Mouse (Mus musculus) heart, embryonic 12.5 days (tissue): Measurements from ENCODE around the gene Cacna1s. TPM values are rescaled to one million over a fixed set of nuclear protein-coding genes. Genes with fewer than 3 reads are reported as not detected.

Source experiments
- ATAC-seq: fragments of 200-750 bp; cut with Nextera tagmentation; 2 replicates; pipeline ENCODE4 v1.8.0; 2017; ENCODE audit warnings: moderate TSS enrichment, moderate library complexity; ENCODE audit not compliant: insufficient number of reproducible peaks, low FRiP score
- H3K27ac ChIP-seq: fragments of 300-500 bp; sonication (generic); 2 replicates; pipeline ENCODE4 v1.5.1; 2016; ENCODE audit warnings: mild to moderate bottlenecking, moderate library complexity; ENCODE audit not compliant: poor library complexity, severe bottlenecking
- H3K27me3 ChIP-seq: fragments of 300-500 bp; sonication (generic); replicated peaks from 2 replicates; pipeline ENCODE4 v1.6.1; 2016; ENCODE audit warnings: mild to moderate bottlenecking, moderate library complexity
- H3K36me3 ChIP-seq: fragments of 300-500 bp; sonication (generic); 2 replicates; pipeline ENCODE4 v1.6.1; 2016; ENCODE audit warnings: mild to moderate bottlenecking, moderate library complexity
- H3K4me1 ChIP-seq: fragments of 300-500 bp; sonication (generic); replicated peaks from 2 replicates; pipeline ENCODE4 v1.6.1; 2016; ENCODE audit warnings: mild to moderate bottlenecking
- H3K4me2 ChIP-seq: fragments of 300-500 bp; sonication (generic); 2 replicates; pipeline ENCODE4 v1.6.1; 2016; ENCODE audit warnings: mild to moderate bottlenecking, moderate library complexity
- H3K4me3 ChIP-seq: fragments of 300-500 bp; sonication (generic); 2 replicates; pipeline ENCODE4 v1.5.1; 2016; ENCODE audit warnings: mild to moderate bottlenecking
- H3K9ac ChIP-seq: fragments of 300-500 bp; sonication (generic); 2 replicates; pipeline ENCODE4 v1.6.1; 2016; ENCODE audit warnings: mild to moderate bottlenecking, moderate library complexity
- H3K9me3 ChIP-seq: fragments of 300-500 bp; sonication (generic); replicated peaks from 2 replicates; pipeline ENCODE4 v1.6.1; 2016; ENCODE audit warnings: mild to moderate bottlenecking, moderate library complexity
- WGBS: fragments of 180-500 bp; shearing (Covaris S2); methylation state at CpG from one replicate; pipeline ENCODE4 v1.1.7; 2016; 5-methylcytosine and 5-hydroxymethylcytosine counted together
- polyA plus RNA-seq: library from polyadenylated mRNA; unstranded; fragments of >200 nt; fragmentation: Nextera tagmentation; extraction: Ambion mirVana; gene quantifications from 2 replicates; pipeline ENCODE4 v1.2.1, GENCODE M21; 2016

Gene Cacna1s
- polyA plus RNA-seq, 1 experiment from 2014 or later, result 0.57 TPM

DNA sequence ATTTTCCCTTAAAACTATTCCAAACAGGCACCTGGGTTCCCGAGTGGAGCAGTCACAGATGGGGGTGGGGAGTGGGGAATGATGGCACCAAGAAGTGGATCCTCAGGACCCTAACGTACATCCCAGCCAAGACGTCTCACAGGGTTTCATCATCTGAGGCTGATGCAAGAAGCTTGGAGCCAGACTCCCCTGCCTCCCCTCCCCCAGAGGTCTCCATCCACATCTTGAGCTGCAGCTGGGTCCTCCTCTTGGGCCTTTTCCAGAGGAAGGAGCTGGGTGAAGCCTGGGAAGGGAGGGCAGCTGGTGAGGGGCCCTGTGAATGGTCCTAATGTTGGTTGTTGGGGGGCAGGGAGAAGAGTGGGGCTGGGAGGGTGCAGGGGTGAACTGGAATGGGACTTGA lies 77.6 kb downstream of the Cacna1s start:
- Histone ChIP-seq H3K36me3 (no peaks in the 10 kb centered on the region), H3K27me3 (no peaks in the 10 kb centered on the region), H3K4me3 (no peak overlapping the region), H3K27ac (no peak overlapping the region), H3K9ac (no peak overlapping the region), H3K4me1 (peaks cover 76% of the 10 kb centered on the region), H3K9me3 (no peaks in the 10 kb centered on the region), H3K4me2 (peak overlapping the region; percentile 96; the same call in 1 of the 2 replicates)
- ATAC-seq, result no peak
- WGBS, result 52% methylated on average over 3 of the region's 3 CpGs

- H3K27me3 ChIP-seq, result no peaks in the 10 kb centered on the region
- H3K27ac ChIP-seq, result no peak within 1 kb of the TSS
- peak; percentile 91 for ATAC-seq
- peaks cover 85% of the 10 kb centered on the region for H3K4me1 ChIP-seq
- H3K4me2 ChIP-seq, result peak within 1 kb of the TSS; percentile 96
- H3K9ac ChIP-seq, result peak within 1 kb of the TSS; percentile 85
- peak within 1 kb of the TSS; percentile 74 for H3K4me3 ChIP-seq
- no peaks in the 10 kb centered on the region for H3K9me3 ChIP-seq
- H3K36me3 ChIP-seq, result no peaks in the 10 kb centered on the region
- WGBS, result 2% methylated on average over 40 of the region's 42 CpGs
Measured at GRCm38 (mm10) chr1:136130951-136131558, 78.5 kb downstream of the Cacna1s start, which contains the start of gene Kif21b. TSS of gene Kif21b (plus strand) at chr1:136131389.

- peaks cover 85% of the 10 kb centered on the region for H3K4me1 ChIP-seq
- no peaks in the 10 kb centered on the region for H3K27me3 ChIP-seq
- peak overlapping the region; percentile 85 for H3K9ac ChIP-seq
- no peak overlapping the region for H3K27ac ChIP-seq
- H3K4me2 ChIP-seq, result peak overlapping the region; percentile 96
- ATAC-seq, result peak; percentile 17
- H3K36me3 ChIP-seq, result no peaks in the 10 kb centered on the region
- H3K4me3 ChIP-seq, result peak overlapping the region; percentile 74
- no peaks in the 10 kb centered on the region for H3K9me3 ChIP-seq
- whole genome bisulfite sequencing, result 2% methylated on average over 43 of the region's 43 CpGs
Measured at GRCm38 (mm10) chr1:136131603-136132291, 79.2 kb downstream of the Cacna1s start.

- H3K36me3 ChIP-seq, result no peaks in the 10 kb centered on the region
- no peaks in the 10 kb centered on the region for H3K9me3 ChIP-seq
- WGBS, result 48% methylated on average over 10 of the region's 10 CpGs
- H3K27ac ChIP-seq, result no peak overlapping the region
- no peak overlapping the region for H3K9ac ChIP-seq
- peak overlapping the region; percentile 96 for H3K4me2 ChIP-seq
- no peaks in the 10 kb centered on the region for H3K27me3 ChIP-seq
- H3K4me1 ChIP-seq, result peaks cover 88% of the 10 kb centered on the region
- peak overlapping the region; percentile 74 for H3K4me3 ChIP-seq
- ATAC-seq, result no peak
Measured at GRCm38 (mm10) chr1:136132386-136133201, 80.0 kb downstream of the Cacna1s start.

GRCm38 (mm10) chr1:136133570-136134240 lies 81.2 kb downstream of the Cacna1s start:
- no peak overlapping the region for H3K9ac ChIP-seq
- H3K9me3 ChIP-seq, result no peaks in the 10 kb centered on the region
- H3K27ac ChIP-seq, result no peak overlapping the region
- peaks cover 90% of the 10 kb centered on the region for H3K4me1 ChIP-seq
- 52% methylated on average over 13 of the region's 13 CpGs for WGBS
- ATAC-seq, result no peak
- no peak overlapping the region for H3K4me3 ChIP-seq
- peak overlapping the region; percentile 96 for H3K4me2 ChIP-seq
- no peaks in the 10 kb centered on the region for H3K27me3 ChIP-seq
- no peaks in the 10 kb centered on the region for H3K36me3 ChIP-seq

- peaks cover 90% of the 10 kb centered on the region for H3K4me1 ChIP-seq
- H3K9me3 ChIP-seq, result no peaks in the 10 kb centered on the region
- peak overlapping the region; percentile 22; the same call in 1 of the 2 replicates for H3K4me2 ChIP-seq
- no peak for ATAC-seq
- 37% methylated on average over 2 of the region's 2 CpGs for WGBS
- H3K4me3 ChIP-seq, result no peak overlapping the region
- no peak overlapping the region; the same call in 1 of the 2 replicates for H3K9ac ChIP-seq
- H3K27ac ChIP-seq, result no peak overlapping the region
- no peaks in the 10 kb centered on the region for H3K36me3 ChIP-seq
- no peaks in the 10 kb centered on the region for H3K27me3 ChIP-seq
Measured at GRCm38 (mm10) chr1:136134547-136134946, 82.0 kb downstream of the Cacna1s start.

DNA sequence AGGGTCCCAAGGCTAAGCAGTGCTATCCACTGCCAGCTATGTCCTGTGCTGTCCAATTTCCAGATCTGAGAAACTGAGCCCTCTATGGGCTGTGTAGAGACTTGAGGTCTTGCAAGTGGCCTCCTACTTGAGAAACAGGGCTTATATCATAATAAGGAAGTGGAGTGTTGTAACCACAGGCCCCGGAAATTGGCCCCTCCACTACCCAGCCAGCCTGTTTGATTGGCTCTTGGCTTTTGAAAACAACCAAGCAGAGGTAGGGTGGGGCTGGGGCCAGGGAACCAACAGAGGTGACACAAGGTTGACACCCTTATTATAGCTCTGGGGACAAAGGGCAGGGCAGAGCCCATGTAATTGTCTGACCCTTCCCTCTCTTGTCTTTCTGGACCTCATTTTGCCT lies 82.5 kb downstream of the Cacna1s start:
- Histone ChIP-seq H3K9ac (no peak overlapping the region), H3K4me1 (peaks cover 90% of the 10 kb centered on the region), H3K9me3 (no peaks in the 10 kb centered on the region), H3K4me3 (no peak overlapping the region), H3K27ac (no peak overlapping the region), H3K27me3 (no peaks in the 10 kb centered on the region), H3K36me3 (no peaks in the 10 kb centered on the region), H3K4me2 (no peak overlapping the region)
- no peak for ATAC-seq
- WGBS, result 25% methylated on average over 1 of the region's 1 CpGs

DNA sequence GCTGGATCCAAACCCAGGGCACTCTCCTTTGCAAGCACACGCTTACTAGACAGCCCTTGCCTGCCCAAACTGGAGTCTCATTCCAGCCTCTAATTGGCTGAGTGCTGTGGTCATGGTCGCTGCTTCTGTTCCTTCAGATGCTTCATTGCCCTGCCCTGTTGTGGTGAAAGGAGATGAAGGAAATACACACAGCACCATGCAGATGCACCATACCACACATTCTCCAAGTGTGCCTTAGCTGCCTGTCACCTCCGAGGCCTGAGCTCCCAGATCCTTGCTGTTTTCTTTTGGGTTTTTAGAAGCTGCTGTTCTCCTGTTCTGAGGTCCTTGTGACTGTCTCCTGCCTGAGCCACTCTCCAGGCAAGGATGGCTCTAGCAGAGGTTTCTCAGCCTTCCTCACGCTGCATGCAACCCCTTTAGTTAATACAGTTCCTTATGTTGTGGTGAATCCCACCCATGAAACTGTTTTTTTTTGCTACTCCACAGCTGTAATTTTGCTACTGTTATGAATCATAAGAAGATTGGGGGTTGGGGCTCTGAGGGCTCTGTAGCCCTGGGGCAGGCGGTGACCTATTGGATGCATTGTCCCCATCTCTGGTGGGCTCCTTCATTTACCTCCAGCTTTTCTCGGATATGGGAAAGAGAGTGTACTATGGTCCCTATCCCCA lies 83.4 kb downstream of the Cacna1s start:
- Histone ChIP-seq H3K27ac (no peak overlapping the region), H3K4me3 (no peak overlapping the region), H3K4me1 (peaks cover 87% of the 10 kb centered on the region), H3K4me2 (no peak overlapping the region), H3K27me3 (no peaks in the 10 kb centered on the region), H3K9ac (no peak overlapping the region), H3K9me3 (no peaks in the 10 kb centered on the region), H3K36me3 (no peaks in the 10 kb centered on the region)
- 76% methylated on average over 6 of the region's 6 CpGs for WGBS
- ATAC-seq, result no peak

- H3K4me3 ChIP-seq, result no peak overlapping the region
- H3K4me1 ChIP-seq, result peaks cover 92% of the 10 kb centered on the region
- no peaks in the 10 kb centered on the region for H3K27me3 ChIP-seq
- H3K27ac ChIP-seq, result 0 out of 2 replicates have a peak overlapping the region, but pooled peaks have one; percentile 83
- no peaks in the 10 kb centered on the region for H3K36me3 ChIP-seq
- no peak overlapping the region for H3K4me2 ChIP-seq
- ATAC-seq, result no peak
- H3K9ac ChIP-seq, result no peak overlapping the region
- H3K9me3 ChIP-seq, result no peaks in the 10 kb centered on the region
- 45% methylated on average over 4 of the region's 4 CpGs for WGBS
Measured at GRCm38 (mm10) chr1:136136547-136136946, 84.0 kb downstream of the Cacna1s start.

DNA sequence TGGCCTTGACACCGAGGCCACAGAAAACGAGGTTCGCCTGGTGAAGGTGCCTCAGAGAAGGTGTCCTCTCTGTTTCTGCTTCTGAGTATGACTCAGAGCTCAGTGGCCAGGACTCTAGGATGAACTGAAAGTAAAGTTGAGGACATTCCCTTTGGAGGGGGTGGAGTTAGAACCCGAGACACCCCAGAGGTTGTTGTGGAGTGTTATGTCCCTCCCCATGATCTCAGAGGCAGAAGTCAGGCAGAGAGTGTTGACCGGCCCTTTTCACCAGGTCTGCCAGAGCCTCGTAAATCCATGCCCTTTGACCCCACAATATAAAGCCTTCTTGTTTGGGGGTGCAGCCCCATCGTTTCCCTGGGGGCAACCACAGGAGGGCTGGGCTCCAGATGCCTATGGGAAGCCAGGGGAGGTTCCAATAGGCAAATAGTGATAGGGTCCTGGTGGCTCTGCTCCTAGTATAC lies 84.6 kb downstream of the Cacna1s start:
- no peaks in the 10 kb centered on the region for H3K27me3 ChIP-seq
- no peak overlapping the region for H3K4me3 ChIP-seq
- no peak for ATAC-seq
- H3K9me3 ChIP-seq, result no peaks in the 10 kb centered on the region
- peaks cover 95% of the 10 kb centered on the region for H3K4me1 ChIP-seq
- H3K27ac ChIP-seq, result peak overlapping the region; percentile 83
- peak overlapping the region; percentile 37 for H3K4me2 ChIP-seq
- H3K9ac ChIP-seq, result 0 out of 2 replicates have a peak overlapping the region, but pooled peaks have one; percentile 51
- no peaks in the 10 kb centered on the region for H3K36me3 ChIP-seq
- WGBS, result 30% methylated on average over 7 of the region's 7 CpGs
